Mouse (Mus musculus): ENCODE data around the gene H2-M5.

The H2-M5 gene

GRCm38 (mm10) chr17:36949265-36949664 lies 40.1 kb downstream of the H2-M5 start:
- no peak for DNase-seq (ENCODE audit: low read depth, low spot score)

- no peak for DNase-seq (ENCODE audit: low read depth, low spot score)
Observed at GRCm38 (mm10) chr17:36948286-36948685, 41.1 kb downstream of the H2-M5 start.

- DNase-seq (ENCODE audit: low read depth, low spot score) = no peak
Observed at GRCm38 (mm10) chr17:36947051-36947819, 42.1 kb downstream of the H2-M5 start.

GRCm38 (mm10) chr17:36944121-36944775 lies 45.1 kb downstream of the H2-M5 start:
- no peak for DNase-seq (ENCODE audit: low read depth, low spot score)

DNA sequence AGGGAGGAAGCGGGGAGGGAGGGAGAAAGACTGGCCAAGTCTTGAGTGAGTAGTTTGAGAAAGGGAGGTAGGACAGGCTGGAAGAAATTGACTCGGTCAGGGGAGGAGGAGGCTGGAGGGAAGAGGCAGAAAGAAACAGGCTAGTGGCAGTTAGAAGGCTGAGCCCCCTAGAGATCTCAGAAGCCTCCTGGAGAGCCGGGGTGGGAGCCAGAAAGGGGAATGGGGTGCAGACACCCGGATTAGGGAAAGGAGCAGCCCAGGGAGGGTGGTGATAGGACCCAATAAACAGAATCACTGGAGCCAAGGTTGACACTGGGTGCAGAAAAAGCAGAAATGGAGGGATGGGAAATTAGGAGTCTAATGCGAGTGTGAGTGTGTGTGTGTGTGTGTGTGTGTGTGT lies 45.6 kb downstream of the H2-M5 start:
- DNase-seq (ENCODE audit: low read depth, low spot score) = no peak

GRCm38 (mm10) chr17:36942791-36943471 lies 46.4 kb downstream of the H2-M5 start, which contains the start of gene Rnf39:
TSS of gene Rnf39 (plus strand) at chr17:36942918.
- no peak for DNase-seq (ENCODE audit: low read depth, low spot score)

GRCm38 (mm10) chr17:36942391-36942790 lies 46.9 kb downstream of the H2-M5 start:
- DNase-seq (ENCODE audit: low read depth, low spot score) = no peak

DNA sequence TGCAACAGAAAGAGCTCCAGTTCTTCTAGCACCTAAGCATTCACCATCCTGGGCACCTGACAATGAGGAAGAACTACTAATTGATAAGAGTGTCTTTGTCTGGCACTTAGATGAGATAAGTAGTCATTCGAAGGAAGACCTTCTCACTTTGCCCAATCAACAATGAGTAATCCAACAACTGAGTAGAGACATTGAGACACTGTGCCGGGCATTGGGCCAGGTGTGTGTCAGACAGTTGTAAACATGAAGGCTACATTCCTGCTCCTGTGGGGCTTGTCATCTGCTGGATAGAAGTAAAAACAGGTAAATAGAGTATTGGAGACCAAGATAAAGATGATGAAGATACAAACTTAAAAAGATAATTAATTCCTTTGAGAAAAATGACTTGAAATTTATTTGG lies 51.3 kb downstream of the H2-M5 start:
- no peak for DNase-seq (ENCODE audit: low read depth, low spot score)
